Mouse (Mus musculus): Measurements from ENCODE around the gene Igfbp6. TPM values are rescaled to one million over a fixed set of nuclear protein-coding genes. Genes with fewer than 3 reads are reported as not detected.

The Igfbp6 gene
- 4.7 and 6.5 TPM in 2 replicates for total RNA-seq (2017)

DNA sequence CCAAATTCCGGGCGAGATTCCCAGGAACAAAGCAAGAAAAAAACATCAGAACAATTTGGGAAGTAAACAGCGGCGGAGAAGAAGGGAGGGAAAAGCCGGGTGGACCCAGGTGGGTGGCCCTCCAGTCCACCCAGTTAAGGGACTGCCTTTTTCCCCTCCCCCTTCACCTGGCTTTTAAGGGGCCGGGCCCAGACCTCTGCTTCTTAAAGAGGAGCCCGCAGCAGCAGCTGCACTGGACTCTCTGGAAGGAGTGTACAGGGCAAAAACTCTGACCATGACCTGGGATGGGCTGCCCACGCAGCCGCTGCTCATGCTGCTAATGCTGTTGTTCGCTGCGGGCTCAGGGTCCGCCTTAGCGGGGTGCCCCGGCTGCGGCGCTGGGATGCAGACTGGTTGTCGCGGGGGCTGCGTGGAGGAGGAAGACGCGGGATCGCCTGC lies at the start of gene Igfbp6:
Gene Igfbp6 (plus strand): TSS at position 89 of the 438 bp plus-strand sequence.
- no peak for ATAC-seq (ENCODE audit: extremely low read depth, insufficient number of reproducible peaks, low FRiP score, poor library complexity, severe bottlenecking)

DNA sequence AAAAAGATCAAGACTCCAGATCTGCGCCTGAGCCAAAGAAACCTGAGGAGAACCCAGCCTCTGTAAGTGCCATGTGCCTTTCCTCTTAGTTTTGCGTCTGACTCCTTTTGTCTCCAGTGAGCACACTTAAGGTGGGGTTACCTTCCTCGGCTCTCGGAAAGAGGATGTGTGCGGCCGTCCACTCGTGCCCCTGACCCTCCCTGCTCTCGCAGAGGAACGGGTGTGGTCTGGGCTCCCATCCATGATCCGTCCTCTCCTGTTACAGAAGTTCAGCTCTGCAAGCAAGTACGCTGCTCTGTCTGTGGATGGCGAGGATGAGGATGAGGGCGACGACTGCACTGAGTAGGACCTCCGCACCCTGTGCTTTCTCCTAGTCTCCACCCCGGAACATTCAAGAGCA lies 49.2 kb upstream of the Igfbp6 start:
- no peak for ATAC-seq (ENCODE audit: extremely low read depth, insufficient number of reproducible peaks, low FRiP score, poor library complexity, severe bottlenecking)

DNA sequence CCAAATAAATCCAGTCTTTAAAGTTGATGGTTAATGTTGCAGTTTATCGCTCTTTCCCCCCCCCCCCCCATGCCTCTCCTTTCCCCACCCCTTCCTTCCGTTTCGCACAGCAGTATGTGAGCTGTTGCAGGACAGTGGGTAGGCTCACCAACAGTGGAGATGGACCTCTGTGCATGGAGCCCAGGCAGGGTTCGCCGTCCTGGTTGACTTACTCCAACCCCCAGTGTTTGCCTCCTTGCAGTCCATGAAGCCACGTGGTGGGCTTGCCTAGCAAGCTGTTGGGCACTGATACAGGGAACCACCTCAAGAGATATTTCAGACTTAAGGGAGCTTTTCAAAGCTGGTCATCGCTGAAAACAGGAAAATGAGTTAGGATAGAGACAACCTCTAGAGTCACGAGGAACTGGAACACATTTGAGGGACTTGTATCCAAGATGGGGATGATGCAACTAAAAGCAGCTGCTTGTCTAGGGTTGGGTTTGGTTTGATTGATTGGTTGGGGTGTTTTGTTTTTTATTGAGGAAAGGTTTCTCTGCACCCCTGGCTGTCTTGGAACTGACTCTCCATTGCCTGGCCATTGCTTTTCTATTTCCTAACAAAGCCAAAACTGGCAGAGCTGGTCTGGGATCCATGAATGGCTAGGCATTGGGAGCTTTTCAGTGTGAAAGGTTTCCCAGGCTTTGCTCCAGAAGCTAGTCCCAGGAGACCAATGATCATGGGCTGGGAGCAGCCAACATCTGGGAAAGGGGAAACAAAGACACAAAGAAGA lies 46.8 kb upstream of the Igfbp6 start:
- ATAC-seq (ENCODE audit: extremely low read depth, insufficient number of reproducible peaks, low FRiP score, poor library complexity, severe bottlenecking): no peak

DNA sequence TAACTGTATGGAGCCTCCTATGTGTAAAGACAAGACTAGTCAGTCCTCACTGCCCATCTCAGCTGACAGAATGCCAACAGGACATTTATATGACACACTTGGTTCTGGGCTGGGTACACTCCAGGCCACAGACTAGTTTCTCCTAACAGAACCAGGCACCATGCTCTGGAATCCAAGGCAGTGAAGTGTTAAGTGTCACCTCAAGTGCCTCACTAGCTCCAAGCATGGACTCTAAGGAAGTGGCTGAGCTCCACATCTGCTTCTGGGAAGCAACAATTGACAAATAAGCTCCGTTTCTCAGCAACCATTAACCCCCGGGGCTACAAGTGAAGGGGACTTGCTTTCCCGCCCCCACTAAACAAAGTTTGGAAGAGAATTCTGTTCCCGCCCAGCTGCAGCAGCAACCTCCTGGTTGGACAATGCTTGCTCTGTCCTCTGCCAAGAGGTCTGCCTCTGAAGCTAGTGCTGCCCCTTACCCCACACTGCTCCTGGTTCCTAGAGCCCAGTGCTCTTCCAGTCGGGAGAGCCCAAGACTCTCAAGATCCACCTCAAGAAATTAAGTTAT lies 46.1 kb upstream of the Igfbp6 start:
- no peak for ATAC-seq (ENCODE audit: extremely low read depth, insufficient number of reproducible peaks, low FRiP score, poor library complexity, severe bottlenecking)

DNA sequence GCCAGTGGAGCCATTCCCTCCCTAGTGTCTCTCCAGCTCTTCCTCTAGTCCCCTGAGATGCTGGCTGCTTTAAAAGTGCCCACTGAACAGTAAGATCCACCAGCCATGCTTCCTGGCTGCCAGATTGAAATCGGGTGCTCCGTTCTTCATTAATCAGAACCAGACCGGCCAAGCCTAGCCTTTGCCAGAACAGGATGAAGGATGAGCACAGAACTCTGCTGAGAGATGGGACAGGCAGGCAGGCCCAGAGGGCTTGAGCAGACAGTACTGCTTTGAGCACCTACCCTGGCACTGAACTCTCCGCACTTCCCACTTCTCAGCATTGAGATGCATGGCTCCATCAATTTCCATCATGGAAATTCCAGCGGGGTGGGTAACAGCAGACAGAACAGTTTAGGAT lies 44.9 kb upstream of the Igfbp6 start:
- no peak for ATAC-seq (ENCODE audit: extremely low read depth, insufficient number of reproducible peaks, low FRiP score, poor library complexity, severe bottlenecking)

DNA sequence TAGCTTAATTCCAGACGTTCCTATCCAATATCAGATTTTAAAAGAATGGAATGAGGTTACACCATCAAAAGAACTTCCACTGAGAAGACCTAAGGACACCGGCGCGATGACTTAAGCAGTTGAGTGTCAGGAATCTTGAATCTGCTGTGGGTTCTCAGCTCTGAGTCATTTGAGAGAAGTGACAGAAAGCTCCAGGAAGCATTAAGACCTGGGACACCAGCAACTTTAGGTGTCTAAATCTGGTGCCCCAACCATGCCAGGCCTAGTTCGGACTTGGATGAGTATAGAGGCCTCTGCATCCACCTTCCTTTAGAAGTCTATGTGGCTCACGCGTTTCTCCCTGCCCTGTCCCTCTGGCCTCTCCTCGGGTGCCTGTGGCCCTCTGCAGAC lies 44.4 kb upstream of the Igfbp6 start:
- no peak for ATAC-seq (ENCODE audit: extremely low read depth, insufficient number of reproducible peaks, low FRiP score, poor library complexity, severe bottlenecking)

DNA sequence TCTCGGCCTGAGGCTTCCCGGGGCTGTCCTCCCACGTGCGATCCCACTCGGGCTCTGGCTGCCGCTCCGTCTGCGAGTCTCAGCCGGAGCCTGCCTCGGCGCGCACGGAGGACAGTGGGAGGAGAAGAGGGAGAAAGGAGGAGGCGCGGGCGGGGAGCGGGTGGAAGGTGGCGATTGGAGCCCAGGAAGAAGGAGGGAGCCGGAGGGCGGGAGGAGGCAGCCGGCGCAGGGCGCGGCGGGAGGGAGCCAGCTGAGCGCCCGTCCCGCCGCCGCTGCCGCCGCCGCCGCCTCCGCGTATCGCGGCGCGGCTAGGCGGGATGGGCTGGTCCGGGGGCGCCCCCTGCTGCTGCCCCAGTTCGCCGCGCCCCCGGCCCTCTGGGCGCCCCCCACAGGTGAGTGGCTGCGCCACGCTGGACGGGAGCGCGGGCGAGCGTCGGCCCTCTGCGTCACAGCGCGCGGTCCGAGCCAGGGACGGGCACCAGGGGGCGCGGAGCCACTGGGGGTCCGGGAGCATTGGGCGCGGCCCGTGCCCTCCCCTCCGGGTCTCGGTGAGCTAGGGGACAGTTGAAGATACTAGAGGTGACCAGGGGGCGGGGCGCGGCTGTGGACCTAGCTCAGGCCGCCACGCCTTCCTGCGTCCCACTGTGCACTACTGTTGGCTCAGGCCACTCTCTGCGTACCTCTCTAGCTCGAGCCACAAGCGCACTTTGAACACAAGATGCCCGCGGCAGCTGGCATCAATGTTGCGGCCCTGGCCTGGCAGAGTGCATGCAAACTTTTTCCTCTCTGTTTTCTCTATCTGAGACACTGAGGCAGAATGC lies 43.8 kb upstream of the Igfbp6 start, which contains the start of gene Tns2:
Gene Tns2 (plus strand): TSS at position 253 of the 821 bp plus-strand sequence.
- peak; percentile 18; the same call in 1 of the 2 replicates for ATAC-seq (ENCODE audit: extremely low read depth, insufficient number of reproducible peaks, low FRiP score, poor library complexity, severe bottlenecking)

DNA sequence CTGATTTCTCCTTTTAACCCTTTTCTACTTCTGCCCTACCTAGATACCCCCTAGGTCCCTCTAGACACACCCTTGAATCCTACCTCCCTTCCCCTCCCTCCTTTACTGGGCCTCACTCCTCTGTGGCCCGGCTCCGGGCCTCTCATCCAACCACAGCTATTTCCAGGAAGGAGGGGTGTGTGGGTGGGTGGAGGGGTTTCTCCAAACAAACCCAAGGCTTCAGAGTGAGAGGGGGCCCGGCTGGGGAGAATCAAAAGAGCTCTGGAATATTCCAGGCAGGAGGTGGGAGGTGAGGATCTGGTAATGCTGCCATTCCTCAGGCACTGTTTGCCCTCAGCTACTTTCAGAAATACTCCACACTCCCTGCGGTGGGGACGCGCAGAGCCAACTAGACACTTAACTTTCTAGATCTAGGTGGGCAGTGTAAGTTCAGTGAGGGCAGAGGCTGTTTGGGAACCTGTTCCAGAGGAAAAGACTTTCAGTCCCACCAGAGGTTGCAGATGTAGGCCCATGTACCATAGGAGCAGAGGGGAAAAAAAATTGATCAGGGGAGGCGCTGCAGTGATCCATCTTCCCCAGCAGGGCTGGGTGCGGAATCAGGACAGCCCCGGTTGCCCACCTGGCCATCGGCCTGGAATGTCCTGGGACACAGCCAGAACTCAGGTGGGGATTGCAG lies 43.0 kb upstream of the Igfbp6 start:
- ATAC-seq (ENCODE audit: extremely low read depth, insufficient number of reproducible peaks, low FRiP score, poor library complexity, severe bottlenecking): no peak

DNA sequence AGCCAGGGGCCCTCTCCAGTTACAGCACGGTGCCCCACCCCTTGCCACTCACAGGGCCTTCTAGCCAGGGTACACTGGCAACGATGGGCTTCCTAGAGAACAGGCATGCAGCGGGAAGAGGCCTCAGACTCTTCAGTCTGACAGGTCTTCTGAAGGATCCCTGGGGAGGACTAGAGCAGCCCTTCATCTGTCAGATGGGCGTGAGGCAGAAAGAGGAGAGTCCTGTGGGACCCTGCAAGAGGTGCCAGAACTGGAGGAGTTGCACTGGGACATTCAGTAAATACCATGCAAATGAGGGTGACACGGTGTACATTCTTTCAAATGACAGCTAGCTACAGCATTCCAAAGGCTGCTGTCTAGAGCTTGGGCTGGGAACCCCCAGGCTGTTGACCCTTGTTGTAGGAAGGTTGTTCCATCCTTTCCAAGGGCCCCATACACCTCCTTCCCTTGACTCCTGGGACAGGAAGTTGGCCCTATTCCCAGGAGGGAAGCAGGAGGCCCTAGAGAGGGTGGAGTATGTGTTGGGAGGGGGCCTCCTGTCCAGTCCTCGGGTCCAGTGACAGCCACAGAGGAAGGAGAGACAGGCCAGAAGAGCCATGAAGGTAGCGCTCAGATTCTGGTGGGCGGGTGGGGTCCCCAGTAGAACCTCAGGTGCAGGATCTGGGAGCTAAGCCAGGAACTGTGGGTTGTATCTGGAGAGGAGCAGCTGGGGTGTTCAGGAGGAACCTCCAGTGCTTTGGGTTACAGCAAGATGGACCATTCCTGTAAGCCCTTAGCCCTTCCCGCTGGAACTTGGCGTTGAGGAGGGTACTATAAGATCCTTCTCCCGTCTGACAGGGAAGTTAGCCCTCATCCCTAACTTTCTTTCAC lies 42.3 kb upstream of the Igfbp6 start:
- ATAC-seq (ENCODE audit: extremely low read depth, insufficient number of reproducible peaks, low FRiP score, poor library complexity, severe bottlenecking): no peak

DNA sequence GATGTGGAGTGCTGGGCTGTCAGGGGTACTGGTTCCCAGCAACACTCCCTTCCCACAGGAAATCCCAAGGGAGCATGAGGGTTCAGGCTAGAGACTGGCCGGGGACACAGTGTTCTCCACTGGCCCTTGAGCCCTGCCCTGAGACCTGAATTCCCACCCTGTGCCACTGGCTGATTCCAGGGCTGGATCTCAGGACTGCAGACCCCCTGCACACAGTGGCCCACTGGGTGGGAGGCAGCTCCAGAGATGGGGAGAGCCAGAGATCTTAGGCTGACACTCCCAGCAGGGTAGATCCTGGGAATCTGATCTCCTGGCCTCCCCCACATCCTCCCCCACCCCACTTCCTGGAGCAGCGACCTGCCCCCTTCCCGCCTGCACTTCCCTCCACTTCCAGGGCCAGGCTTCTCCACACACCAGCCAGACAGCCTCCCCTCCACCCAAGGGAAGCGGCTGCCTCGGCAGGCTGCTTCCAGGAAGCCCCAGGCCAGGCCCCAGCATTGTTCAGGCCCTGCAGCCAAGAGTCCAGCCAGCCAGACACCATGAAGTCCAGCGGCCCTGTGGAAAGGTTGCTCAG lies 41.5 kb upstream of the Igfbp6 start:
- ATAC-seq (ENCODE audit: extremely low read depth, insufficient number of reproducible peaks, low FRiP score, poor library complexity, severe bottlenecking): no peak

DNA sequence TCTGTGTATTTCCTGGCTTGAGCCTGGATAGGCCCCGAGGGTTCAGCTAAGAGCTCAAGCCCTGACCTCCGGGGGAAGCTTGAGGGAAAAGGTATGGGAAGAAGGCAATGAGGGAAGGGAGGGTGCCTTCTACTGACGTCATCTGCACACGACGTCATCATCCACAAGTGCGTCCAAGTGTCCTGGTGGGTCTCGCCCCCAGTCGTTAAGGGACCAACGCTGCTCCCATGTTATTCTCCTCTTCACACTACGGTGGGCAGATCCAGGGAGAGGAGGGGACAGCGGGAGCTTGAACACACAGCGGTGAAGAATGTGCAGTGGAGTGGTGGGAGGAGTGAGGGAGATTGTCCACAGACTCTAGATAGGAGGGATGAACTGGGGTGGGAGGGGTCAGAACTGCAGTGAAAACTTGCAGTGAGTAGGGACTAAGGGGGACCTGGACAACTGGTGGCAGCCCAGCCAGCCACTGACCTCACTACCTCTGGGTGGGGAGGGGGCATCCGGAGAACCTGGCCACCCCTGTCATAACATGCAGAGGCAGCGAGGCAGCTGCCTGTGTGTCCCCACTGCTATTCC lies 40.7 kb upstream of the Igfbp6 start:
- no peak for ATAC-seq (ENCODE audit: extremely low read depth, insufficient number of reproducible peaks, low FRiP score, poor library complexity, severe bottlenecking)

DNA sequence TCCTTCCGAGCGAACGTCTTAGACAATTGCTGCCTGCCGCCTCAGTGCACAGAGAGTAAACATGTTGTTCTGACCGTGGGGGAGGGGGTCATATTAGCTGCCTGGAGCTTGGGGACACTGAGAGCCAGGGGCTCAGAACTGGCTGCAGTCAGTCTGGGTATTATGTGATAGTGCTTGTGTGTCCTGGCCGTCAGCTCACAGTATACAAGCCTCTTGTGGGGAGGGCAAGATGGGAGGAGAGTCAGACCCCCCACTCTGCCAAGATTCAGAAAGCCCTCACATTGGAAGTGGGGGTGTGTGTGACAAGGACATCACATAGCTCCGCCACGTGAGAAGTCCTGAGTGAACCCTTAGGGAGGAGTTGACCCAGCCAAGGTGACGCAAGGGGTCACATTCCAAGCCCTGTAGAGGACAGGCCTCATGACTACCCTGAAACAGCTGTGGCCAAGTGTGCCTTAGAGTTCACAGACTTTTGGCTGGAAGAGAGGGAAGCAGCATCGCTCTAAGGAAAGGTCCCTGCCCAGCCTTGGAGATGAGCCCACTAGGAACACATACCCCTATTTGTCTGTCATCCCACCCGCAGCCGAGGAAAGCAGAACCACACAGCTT lies 40.1 kb upstream of the Igfbp6 start:
- ATAC-seq (ENCODE audit: extremely low read depth, insufficient number of reproducible peaks, low FRiP score, poor library complexity, severe bottlenecking): no peak

DNA sequence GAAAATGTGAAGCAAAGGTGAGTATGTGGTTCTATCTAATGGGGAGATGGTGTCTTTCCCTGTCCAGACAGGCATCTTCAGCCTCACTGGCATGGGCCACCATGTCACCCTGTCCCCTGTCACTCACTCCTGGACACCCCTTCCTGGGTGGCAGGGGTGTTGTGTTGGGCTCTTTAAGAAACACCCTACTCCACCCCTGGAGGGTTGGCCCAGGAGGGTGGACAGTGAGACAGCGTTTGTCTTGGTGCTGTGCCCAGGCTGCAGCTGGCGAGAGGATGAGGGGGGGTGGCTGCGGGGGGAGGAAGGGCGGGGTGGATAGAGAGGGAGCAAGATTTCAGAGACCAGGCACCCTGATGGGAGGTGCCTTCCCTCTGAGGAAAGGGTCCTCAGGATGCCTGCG lies 38.8 kb upstream of the Igfbp6 start:
- no peak for ATAC-seq (ENCODE audit: extremely low read depth, insufficient number of reproducible peaks, low FRiP score, poor library complexity, severe bottlenecking)

DNA sequence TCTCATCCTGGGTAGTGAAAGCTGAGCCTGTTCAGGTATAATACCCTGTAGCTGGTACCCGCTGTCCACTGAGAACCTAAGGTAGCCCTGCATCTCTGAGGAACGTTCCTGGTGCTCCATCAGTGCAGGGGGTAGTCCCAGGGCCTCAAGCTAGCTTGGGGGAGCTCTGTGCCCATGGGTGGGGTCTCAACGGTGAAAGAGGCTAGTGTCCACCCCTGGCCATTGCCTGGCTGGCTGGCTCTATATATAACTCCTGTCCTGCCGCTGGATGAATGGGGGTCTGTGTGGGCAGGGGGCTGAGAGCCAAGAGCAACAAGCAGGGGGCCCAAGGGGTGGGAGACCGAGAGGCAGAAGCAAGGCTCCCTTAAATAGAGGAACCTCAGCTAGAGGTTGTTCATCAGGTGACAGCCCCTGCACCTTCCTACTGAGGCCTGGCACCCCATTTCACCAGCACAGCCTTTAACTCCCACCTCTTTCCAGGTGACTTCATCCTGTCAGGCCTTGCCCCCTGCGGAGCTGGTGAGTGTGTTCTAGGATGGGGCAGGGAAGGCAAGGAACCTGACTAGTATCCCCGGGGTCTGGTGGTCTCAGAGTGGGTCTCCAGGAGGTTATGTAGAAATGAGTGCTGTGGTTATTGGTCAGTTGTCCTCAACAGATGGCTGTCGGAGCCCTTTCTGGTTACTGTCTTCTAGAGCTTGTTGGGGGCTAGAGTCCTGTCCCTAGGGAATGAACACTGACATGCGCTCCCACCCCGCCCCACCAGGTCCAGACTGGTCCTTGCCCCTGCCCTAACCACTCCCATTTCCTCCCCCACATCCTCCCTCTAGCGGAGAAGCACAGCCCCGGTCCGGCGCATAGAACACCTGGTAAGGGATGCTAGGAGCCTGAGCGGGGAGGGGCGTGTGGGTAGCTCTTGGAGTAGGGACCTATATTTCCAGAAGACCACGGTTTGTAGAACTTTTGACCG lies 38.1 kb upstream of the Igfbp6 start:
- no peak for ATAC-seq (ENCODE audit: extremely low read depth, insufficient number of reproducible peaks, low FRiP score, poor library complexity, severe bottlenecking)

DNA sequence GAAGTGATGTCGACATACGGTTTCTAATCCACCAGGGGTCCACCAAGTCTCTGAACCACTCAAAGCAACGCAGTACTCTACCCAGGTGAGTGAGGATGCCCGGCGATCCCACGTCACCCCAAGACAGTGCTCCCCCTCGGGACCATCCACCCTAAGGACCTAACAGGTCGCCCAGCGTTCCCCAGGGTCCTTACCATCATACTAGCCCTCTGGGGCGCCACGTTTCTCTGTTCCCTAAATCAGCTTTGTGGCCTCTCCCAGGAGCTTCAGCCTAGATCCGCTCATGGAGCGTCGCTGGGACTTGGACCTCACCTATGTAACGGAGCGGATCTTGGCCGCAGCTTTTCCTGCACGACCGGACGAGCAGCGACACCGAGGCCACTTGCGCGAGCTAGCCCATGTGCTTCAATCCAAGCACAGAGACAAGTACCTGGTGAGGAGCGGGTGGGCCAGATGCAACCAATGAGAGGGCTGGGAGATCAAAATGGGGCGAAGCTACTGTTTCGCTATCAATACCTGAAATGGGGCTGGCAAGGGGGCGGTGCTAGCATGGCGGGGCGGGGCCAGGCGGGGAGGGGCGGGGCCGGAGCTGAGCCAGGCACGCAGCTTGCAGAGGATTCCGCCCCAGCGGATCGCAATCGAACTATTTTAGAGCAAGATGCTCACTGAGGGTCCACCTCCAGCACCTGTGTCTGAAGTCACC lies 37.3 kb upstream of the Igfbp6 start:
- ATAC-seq (ENCODE audit: extremely low read depth, insufficient number of reproducible peaks, low FRiP score, poor library complexity, severe bottlenecking): no peak

Measured in neutrophil, adult 5-6 weeks (primary cell).